Mouse (Mus musculus): ENCODE results near the gene Jak1.

- no peak for TF ChIP-seq CTCF (IDR thresholded peaks at IDR 0.05 in 2 of 3, conservative IDR thresholded peaks at IDR 0.05 in 1 of 3; ENCODE audit: control insufficient read depth in 1 of 3, insufficient read depth in 1 of 3, low read depth in 2 of 3, low read length in 3 of 3, poor library complexity in 1 of 3, severe bottlenecking in 1 of 3)
- no peak for TF ChIP-seq POLR2A (IDR thresholded peaks at IDR 0.05; ENCODE audit: control insufficient read depth in 1 of 2, insufficient read depth in 1 of 2, low read depth in 1 of 2, low read length in 2 of 2, poor library complexity in 1 of 2)
- TF ChIP-seq TBP (IDR thresholded peaks at IDR 0.05; ENCODE audit: low read depth, low read length): no peak
- no peak for TF ChIP-seq RAD21 (IDR thresholded peaks at IDR 0.05; ENCODE audit: low read depth, low read length)
- no peak for TF ChIP-seq ZNF384 (IDR thresholded peaks at IDR 0.05; ENCODE audit: low read depth, low read length)
- TF ChIP-seq E2F4 (IDR thresholded peaks at IDR 0.05; ENCODE audit: borderline replicate concordance, low read depth, low read length): no peak
- TF ChIP-seq CHD1 (IDR thresholded peaks at IDR 0.05; ENCODE audit: low read depth, low read length): no peak
- TF ChIP-seq MEF2A (IDR thresholded peaks at IDR 0.05; ENCODE audit: extremely low read depth, insufficient replicate concordance, low read depth, low read length, poor library complexity, severe bottlenecking): no peak
- TF ChIP-seq EP300 (IDR thresholded peaks at IDR 0.05; ENCODE audit: low read depth in 1 of 2, low read length in 2 of 2): no peak
Observed at GRCm38 (mm10) chr4:101252016-101252415, 13.1 kb downstream of the Jak1 start.
